Mouse (Mus musculus) cortical plate, adult 2 months (tissue): ENCODE results near the gene Mrpl11. TPM values are rescaled to one million over a fixed set of nuclear protein-coding genes. Genes with fewer than 3 reads are reported as not detected.
"Not testable (repeated sequence)": the region's sequence is repeated elsewhere in the genome, so short reads cannot be mapped to it uniquely, and the experiment has no call there.

Source experiments
- H3K27ac ChIP-seq: fragments of 200-500 bp; 2 replicates; pipeline ENCODE4 v1.5.1; 2012; ENCODE audit warnings: low read length, control low read depth, inconsistent platforms; ENCODE audit not compliant: insufficient read depth
- H3K4me1 ChIP-seq: fragments of 200-500 bp; 2 replicates; pipeline ENCODE4 v1.6.1; 2011; ENCODE audit warnings: low read length; ENCODE audit not compliant: control insufficient read depth, insufficient read depth
- H3K4me3 ChIP-seq: fragments of 200-500 bp; 2 replicates; pipeline ENCODE4 v1.5.1; 2011; ENCODE audit warnings: mild to moderate bottlenecking, low read length, control low read depth; ENCODE audit not compliant: insufficient read depth
- CTCF ChIP-seq: fragments of 200-500 bp; IDR thresholded peaks from 2 replicates; pipeline ENCODE4 v1.5.1; 2011; ENCODE audit warnings: mild to moderate bottlenecking, control low read depth, low read length; ENCODE audit not compliant: insufficient read depth; ENCODE audit errors: extremely low read depth
- POLR2A ChIP-seq: fragments of 200-500 bp; IDR thresholded peaks from 2 replicates; pipeline ENCODE4 v1.6.1; 2011; ENCODE audit warnings: mild to moderate bottlenecking, low read length, control low read depth; ENCODE audit not compliant: insufficient read depth; ENCODE audit errors: extremely low read depth
- polyA plus RNA-seq: library from polyadenylated mRNA; depleted of rRNA; stranded (reverse); fragments of >200 nt; gene quantifications from 2 replicates; pipeline ENCODE4 v1.2.3, GENCODE M21; 2012

The Mrpl11 gene
- polyA plus RNA-seq, 1 experiment: 70.5 TPM

DNA sequence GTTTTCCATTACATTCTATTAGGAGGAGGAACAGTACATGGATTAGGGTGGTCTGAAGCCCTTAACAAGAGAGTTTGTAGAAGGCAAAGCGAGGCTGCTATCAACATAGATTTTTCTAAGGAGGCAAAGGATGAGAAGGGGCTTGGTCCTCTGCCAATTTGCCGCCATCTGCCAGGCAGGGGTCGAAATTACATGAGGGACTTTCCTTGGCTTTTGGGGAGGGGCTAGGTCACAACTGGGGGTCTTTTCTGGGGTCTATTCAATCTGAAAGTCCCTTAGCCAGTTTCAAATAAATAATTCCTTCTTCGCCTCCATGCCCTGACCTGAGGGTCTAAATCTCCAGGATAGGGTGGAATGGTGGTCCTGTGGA is 28.3 kb downstream of the Mrpl11 start, which contains the start of gene Npas4:
TSS of gene Npas4 (minus strand) at position 61 of the 370 bp plus-strand sequence.
- H3K4me3 ChIP-seq: peak within 1 kb of the TSS; percentile 80
- H3K4me1 ChIP-seq: peaks cover 12% of the 10 kb centered on the region
- TF ChIP-seq POLR2A (no peak), CTCF (no peak)
- H3K27ac ChIP-seq: peak within 1 kb of the TSS; percentile 81

DNA sequence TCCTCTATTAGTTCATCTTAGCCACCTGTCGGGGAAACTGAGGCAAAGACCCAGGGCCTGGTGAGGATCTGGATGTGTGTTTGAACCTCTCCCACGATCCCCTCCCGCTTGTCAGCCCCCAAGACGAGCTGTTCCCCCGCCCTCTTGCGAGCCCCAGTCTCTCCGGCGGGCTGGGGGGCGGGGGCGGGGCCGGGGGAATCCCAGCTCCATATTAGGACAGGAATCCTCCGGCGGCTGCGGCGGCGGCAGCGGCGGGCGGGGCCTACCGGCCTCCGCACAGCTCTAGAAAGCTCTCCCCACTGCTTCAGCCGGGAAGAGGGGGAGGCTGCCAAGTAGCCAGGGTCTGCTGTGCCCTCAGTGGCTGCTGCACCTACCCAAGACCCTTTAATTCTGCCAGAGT is 28.8 kb downstream of the Mrpl11 start:
- peak overlapping the region; percentile 81 for H3K27ac ChIP-seq

DNA sequence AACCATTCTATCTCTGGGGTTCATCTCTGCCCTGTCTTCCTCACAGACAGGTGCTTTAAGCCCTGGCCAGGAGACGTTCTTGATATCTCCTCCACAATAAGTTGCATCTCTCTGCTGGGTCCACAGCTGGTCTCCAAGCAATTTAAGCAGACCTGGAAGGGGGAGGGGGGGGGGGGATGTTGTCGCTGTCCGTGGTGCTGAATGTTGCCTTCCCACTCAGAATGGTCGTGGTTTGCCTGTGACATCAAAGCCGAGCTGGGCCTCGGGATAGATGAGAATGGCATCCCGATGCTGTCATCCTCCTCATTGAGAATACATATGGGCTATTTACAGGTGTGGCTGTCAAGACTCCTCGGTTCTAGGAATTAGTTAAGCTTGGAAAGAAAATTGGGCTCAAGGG is 30.4 kb downstream of the Mrpl11 start:
- TF ChIP-seq POLR2A: no peak
- TF ChIP-seq CTCF: no peak
- Histone ChIP-seq H3K4me3 (no peak overlapping the region), H3K27ac (peak overlapping the region; percentile 97), H3K4me1 (peaks cover 17% of the 10 kb centered on the region)

More for the DNA sequence above, 28.8 kb downstream of the Mrpl11 start:
- Histone ChIP-seq H3K4me3 (peak overlapping the region; percentile 13), H3K4me1 (peaks cover 12% of the 10 kb centered on the region)
- TF ChIP-seq POLR2A (no peak), CTCF (no peak)

DNA sequence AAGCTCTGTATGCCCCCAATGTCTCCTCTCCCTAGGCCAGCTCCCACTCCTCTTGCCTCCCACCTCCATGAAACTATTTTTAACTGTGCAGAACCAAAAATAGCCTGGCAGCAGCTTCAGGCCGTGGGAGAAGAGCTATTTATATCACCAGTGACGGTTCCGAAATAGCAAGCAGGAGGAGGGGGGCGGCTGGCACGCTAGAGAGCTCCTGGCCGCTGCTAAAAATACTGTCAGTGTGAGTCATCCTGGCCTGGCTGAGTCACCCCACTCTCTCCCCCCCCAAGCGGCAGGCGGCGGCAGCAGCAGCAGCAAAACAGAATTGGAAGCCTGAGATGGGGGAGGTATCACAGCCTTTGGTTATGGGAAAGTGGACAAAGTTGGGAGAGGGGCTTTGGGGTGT is 31.0 kb downstream of the Mrpl11 start:
- Histone ChIP-seq H3K4me3 (no peak overlapping the region), H3K27ac (peak overlapping the region; percentile 97), H3K4me1 (peaks cover 17% of the 10 kb centered on the region)
- TF ChIP-seq CTCF: no peak
- no peak for TF ChIP-seq POLR2A

DNA sequence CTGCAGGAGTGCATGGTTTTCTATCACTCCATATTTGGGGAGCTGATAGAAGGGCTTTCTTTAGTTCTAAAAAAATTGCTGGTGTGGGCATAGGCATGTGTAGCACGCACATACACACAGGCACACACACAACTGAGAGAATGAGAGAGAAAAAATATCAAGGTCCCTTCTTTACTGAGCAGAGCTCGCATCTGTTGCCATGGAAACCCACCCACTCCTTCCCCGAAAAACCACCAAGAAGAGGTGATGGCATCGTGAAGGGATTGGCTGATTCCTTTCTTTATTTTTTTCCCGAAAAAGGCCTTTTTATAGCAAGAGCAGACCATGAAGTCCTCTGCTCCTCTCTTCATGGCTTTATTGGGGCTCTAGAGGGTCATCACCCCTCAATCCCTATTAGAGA is 32.1 kb downstream of the Mrpl11 start:
- H3K27ac ChIP-seq: peak overlapping the region; percentile 97
- TF ChIP-seq POLR2A (no peak), CTCF (no peak)
- no peak overlapping the region for H3K4me3 ChIP-seq
- H3K4me1 ChIP-seq: peaks cover 20% of the 10 kb centered on the region

DNA sequence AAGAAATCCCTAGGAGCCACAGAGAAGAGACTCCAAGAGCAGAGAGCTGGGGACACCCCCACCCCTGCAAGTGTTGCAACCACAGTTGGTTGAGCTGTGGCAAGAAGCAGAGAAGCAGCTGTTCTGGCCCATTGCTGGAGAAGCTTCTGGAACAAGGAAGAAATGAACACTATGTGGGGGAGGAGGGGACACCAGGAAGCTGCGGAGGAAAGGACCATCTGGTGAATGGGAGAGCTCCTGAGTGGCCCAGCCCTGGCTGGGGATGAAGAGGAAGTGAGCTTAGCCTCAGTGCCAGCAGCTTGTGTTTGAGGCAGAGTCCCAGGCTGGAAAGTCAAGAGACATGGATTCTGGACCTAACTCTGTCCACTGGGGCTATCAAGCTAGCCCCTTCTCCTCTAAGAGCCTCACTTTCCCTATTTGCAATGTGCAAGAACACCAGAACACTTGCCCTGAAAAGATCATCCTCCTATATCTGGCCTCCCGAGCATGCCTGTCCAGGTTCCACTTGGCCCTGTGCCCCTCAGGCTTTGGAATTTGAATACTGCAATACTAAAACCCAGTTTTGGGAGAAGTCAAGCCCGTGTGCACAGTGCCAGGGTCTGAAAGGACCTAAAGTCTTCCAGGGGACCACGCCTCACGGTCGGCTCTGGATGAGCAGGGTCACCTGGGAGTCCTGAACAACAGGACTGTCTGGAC is 37.6 kb downstream of the Mrpl11 start:
- H3K27ac ChIP-seq: no peak overlapping the region
- peaks cover 24% of the 10 kb centered on the region for H3K4me1 ChIP-seq
- TF ChIP-seq POLR2A (no peak), CTCF (no peak)
- H3K4me3 ChIP-seq: no peak overlapping the region

DNA sequence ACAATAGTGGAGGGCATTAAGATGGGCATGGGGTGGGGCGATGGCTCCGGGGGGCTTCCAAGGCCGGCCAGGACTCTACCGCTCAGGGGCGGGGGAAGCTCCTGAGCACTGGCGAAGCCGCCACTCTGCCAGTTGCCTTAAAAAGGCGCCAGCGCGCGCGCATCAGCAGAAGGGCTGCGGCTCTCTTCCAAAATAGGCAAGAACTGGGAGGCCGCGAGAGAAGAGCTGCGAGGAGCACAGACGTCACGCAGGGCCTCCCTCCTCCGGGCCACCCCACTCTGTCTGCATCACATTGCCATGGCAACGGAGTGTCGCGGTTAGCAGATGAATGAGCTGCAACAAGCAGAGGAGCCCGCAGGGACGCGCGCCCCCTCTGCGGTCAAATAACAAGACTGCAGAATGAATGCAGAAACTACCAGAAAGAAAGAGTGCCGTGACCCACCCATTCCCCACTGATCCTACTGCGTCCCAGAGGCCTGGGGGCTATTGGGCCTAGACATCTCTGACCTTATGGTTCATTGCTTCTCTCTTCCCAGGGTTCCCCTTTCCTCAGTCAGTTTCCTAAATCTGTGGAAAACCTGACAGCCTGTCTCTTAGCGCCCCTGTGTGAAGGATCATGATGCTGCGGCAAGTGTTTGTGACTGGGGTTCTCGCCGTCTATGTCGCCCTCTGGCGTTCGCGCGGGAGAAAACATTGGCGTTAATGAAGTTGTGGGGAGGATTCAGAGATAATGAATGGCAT is 39.9 kb downstream of the Mrpl11 start:
- peak; percentile 99 for TF ChIP-seq CTCF
- TF ChIP-seq POLR2A: peak; percentile 67
- Histone ChIP-seq H3K27ac (peak overlapping the region; percentile 87), H3K4me1 (peaks cover 16% of the 10 kb centered on the region)

DNA sequence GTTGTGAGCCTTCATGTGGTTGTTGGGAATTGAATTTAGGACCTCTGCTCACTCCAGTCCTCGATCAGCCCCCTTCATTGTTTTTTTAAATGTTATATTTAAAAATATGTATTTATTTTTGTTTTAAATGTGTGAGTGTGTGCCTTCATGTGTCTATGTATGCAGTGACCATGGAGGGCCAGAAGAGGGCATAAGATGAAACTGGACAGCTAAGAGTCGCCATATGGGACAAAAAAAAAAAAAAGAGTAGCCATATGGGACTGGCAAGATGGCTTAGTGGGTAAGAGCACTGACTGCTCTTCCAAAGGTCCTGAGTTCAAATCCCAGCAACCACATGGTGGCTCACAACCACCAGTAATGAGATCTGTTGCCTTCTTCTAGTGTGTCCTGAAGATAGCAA is 41.7 kb downstream of the Mrpl11 start:
- H3K4me3 ChIP-seq, H3K27ac ChIP-seq: not testable (repeated sequence)
- H3K4me1 ChIP-seq: peaks cover 14% of the 10 kb centered on the region

More for the DNA sequence above, 39.9 kb downstream of the Mrpl11 start:
- peak overlapping the region; percentile 18; the same call in 1 of the 2 replicates for H3K4me3 ChIP-seq

DNA sequence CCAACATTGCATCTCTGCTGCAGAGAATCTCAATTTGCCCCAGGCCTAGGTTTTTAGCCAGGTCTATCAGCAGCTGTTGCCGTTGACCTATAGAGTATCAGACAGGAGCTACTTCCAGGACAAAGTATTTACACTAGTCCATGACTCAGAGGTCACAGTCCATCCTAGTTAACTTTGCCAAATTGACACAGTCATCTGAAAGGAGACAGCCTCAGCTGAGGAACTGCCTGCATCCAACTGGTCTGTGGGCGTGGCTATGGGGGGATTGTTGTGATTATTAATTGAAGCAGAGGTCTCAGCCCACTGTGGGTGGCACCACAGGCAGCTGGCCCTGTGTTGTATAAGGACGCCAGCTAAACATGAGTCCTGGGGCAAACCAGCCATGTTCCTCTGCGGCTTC is 43.0 kb downstream of the Mrpl11 start:
- H3K4me1 ChIP-seq: peaks cover 9% of the 10 kb centered on the region
- H3K27ac ChIP-seq: no peak overlapping the region
- H3K4me3 ChIP-seq: no peak overlapping the region
- TF ChIP-seq CTCF (no peak), POLR2A (no peak)

DNA sequence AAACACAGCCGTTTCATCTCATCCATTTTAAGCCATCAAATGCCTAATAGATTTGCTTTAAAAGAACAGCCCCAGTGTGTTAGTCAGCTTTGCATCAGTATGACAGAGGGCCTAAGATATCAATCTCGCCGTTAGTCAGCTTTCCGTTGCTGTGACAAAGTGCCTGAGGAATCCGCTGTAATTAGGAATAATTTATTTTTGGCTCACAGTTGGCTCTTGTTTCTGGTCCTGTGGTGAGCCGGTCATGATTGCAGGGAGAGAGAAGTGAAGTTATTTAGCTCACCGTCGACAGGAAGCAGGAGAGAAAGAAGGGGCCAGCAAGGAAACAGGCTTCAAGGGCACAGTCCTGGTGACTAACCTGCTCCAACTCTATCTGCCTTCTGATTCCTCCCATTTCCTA is 51.2 kb downstream of the Mrpl11 start:
- TF ChIP-seq CTCF (no peak), POLR2A (no peak)
- Histone ChIP-seq H3K4me3 (no peak overlapping the region), H3K27ac (no peak overlapping the region), H3K4me1 (no peaks in the 10 kb centered on the region)
